Mouse (Mus musculus) ES-Bruce4 (cell line): ENCODE data around the gene Hormad1. TPM values are rescaled to one million over a fixed set of nuclear protein-coding genes. Genes with fewer than 3 reads are reported as not detected.
A peak's percentile ranks its signal among the peaks of the same experiment; 100 is the strongest.

ENCODE experiments used
- H3K27ac ChIP-seq: 2 replicates; pipeline ENCODE4 v1.5.1; 2012; ENCODE audit warnings: low read length, inconsistent platforms; ENCODE audit not compliant: insufficient read depth
- H3K27me3 ChIP-seq: 2 replicates; pipeline ENCODE4 v1.6.1; 2012; ENCODE audit warnings: mild to moderate bottlenecking, low read length, inconsistent platforms; ENCODE audit not compliant: control insufficient read depth, poor library complexity, insufficient read depth, severe bottlenecking
- H3K36me3 ChIP-seq: 2 replicates; pipeline ENCODE4 v1.6.1; 2012; ENCODE audit warnings: inconsistent platforms, mild to moderate bottlenecking, low read length, moderate library complexity; ENCODE audit not compliant: control insufficient read depth, poor library complexity, insufficient read depth, severe bottlenecking
- H3K4me1 ChIP-seq: one replicate; pipeline ENCODE4 v1.8.1; 2011; ENCODE audit warnings: low read length; ENCODE audit not compliant: control insufficient read depth, insufficient read depth
- H3K4me3 ChIP-seq: 2 replicates; pipeline ENCODE4 v1.5.1; 2011; ENCODE audit warnings: low read depth, mild to moderate bottlenecking, low read length
- H3K9ac ChIP-seq: 2 replicates; pipeline ENCODE4 v1.6.1; 2012; ENCODE audit warnings: low read depth, mild to moderate bottlenecking, inconsistent platforms; ENCODE audit not compliant: poor library complexity, severe bottlenecking
- H3K9me3 ChIP-seq: replicated peaks from 2 replicates; pipeline ENCODE4 v1.6.1; 2012; ENCODE audit warnings: mild to moderate bottlenecking, low read length, inconsistent platforms; ENCODE audit not compliant: control insufficient read depth, poor library complexity, insufficient read depth, severe bottlenecking
- CTCF ChIP-seq: IDR thresholded peaks from one replicate; pipeline ENCODE4 v1.8.1; 2011; ENCODE audit warnings: low read depth, low read length
- EP300 ChIP-seq: IDR thresholded peaks from 2 replicates; pipeline ENCODE4 v1.6.1; 2011; ENCODE audit warnings: low read depth, low read length; ENCODE audit not compliant: insufficient read depth
- POLR2A ChIP-seq: IDR thresholded peaks from one replicate; pipeline ENCODE4 v1.8.1; 2011; ENCODE audit warnings: low read length; ENCODE audit not compliant: insufficient read depth
- polyA plus RNA-seq: library from polyadenylated mRNA; stranded (reverse); fragments of >200 nt; gene quantifications from 2 replicates; pipeline ENCODE4 v1.2.4, GENCODE M21; 2011; ENCODE audit warnings: low read depth; ENCODE audit not compliant: missing spikeins, insufficient read depth, insufficient read length

The Hormad1 gene
- polyA plus RNA-seq, 1 experiment: 4.6 TPM

DNA sequence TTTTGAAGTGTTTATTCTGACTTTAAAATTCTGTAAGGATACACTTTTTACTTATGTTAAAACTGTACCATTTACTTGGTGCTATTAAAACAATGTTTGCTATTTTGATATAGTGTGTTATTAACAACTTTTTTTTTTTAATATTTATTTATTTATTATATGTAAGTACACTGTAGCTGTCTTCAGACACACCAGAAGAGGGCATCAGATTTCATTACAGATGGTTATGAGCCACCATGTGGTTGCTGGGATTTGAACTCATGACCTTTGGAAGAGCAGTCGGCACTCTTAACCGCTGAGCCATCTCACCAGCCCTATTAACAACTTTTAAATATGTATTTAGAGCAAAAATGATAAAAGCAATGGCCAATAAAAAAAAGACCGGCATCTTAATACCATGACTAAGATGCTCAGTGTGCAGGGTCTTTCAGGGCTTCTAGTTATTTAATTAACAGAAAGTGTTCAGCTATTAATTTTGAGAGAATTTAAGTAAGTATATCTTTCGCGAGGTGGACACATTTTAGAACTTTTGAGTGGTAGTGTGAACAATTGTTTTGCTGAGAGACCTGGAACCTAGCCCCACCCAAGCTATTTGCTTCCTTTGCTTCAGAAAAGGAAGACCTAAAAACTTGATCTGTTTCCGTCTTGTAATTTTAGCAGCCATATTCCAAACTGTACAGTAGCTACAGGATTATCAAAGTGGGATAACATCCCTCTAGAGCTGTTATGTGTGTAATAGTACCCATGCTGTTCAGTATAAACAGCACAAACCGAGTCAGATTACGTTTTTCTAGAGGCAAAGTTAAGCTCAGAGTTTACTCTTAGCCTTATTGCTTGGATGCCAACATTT lies 28.5 kb downstream of the Hormad1 start:
- no peak for TF ChIP-seq EP300
- no peak for TF ChIP-seq CTCF
- no peak for TF ChIP-seq POLR2A
- Histone ChIP-seq H3K4me1 (no peaks in the 10 kb centered on the region), H3K27me3 (no peaks in the 10 kb centered on the region), H3K36me3 (peaks cover 2% of the 10 kb centered on the region), H3K9ac (peak overlapping the region; percentile 76), H3K4me3 (peak overlapping the region; percentile 43), H3K9me3 (no peaks in the 10 kb centered on the region), H3K27ac (peak overlapping the region; percentile 48; the same call in 1 of the 2 replicates)

- Histone ChIP-seq H3K36me3 (peaks cover 2% of the 10 kb centered on the region), H3K27me3 (no peaks in the 10 kb centered on the region), H3K4me3 (peak within 1 kb of the TSS; percentile 98), H3K9me3 (no peaks in the 10 kb centered on the region), H3K4me1 (no peaks in the 10 kb centered on the region), H3K27ac (peak within 1 kb of the TSS; percentile 48; the same call in 1 of the 2 replicates), H3K9ac (peak within 1 kb of the TSS; percentile 76)
- no peak for TF ChIP-seq CTCF
- no peak for TF ChIP-seq POLR2A
- TF ChIP-seq EP300: no peak
These were observed 29.2 kb downstream of the Hormad1 start, which contains the start of gene Golph3l for GRCm38 (mm10) chr3:95588604-95589086. TSS of gene Golph3l (plus strand) at chr3:95588934.

- no peak for TF ChIP-seq CTCF
- no peak for TF ChIP-seq EP300
- no peak for TF ChIP-seq POLR2A
- no peak overlapping the region for H3K27ac ChIP-seq
- H3K9ac ChIP-seq: no peak overlapping the region
- H3K4me1 ChIP-seq: no peaks in the 10 kb centered on the region
- H3K27me3 ChIP-seq: no peaks in the 10 kb centered on the region
- H3K36me3 ChIP-seq: peaks cover 5% of the 10 kb centered on the region
- H3K4me3 ChIP-seq: no peak overlapping the region
- no peaks in the 10 kb centered on the region for H3K9me3 ChIP-seq
These were observed 39.3 kb downstream of the Hormad1 start for GRCm38 (mm10) chr3:95598734-95599133.

- no peaks in the 10 kb centered on the region for H3K9me3 ChIP-seq
- H3K4me3 ChIP-seq: no peak overlapping the region
- no peaks in the 10 kb centered on the region for H3K27me3 ChIP-seq
- H3K4me1 ChIP-seq: no peaks in the 10 kb centered on the region
- H3K27ac ChIP-seq: no peak overlapping the region
- no peak overlapping the region for H3K9ac ChIP-seq
- H3K36me3 ChIP-seq: no peaks in the 10 kb centered on the region; the same call in 1 of the 2 replicates
- TF ChIP-seq POLR2A (no peak), CTCF (no peak), EP300 (no peak)
These were observed 41.8 kb downstream of the Hormad1 start for GRCm38 (mm10) chr3:95601287-95601686.

DNA sequence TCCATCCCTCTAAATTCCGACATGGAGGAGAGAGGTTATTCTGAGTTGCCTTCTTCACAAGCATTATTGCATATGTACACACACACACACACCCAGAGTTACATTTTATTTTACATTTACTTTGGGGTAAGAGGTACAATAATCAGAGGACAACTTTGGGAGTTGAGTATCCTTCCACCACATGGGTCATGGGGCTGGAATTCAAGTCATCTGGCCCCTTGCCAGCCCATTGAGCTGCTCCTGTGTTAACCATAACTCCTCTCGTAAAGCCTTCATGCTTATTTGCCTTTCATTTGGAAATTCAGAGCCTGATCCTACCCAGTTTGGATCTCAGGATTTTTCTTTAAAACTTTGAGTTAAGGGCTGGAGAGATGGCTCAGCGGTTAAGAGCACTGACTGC lies 46.6 kb downstream of the Hormad1 start:
- Histone ChIP-seq H3K36me3 (peaks cover 9% of the 10 kb centered on the region), H3K4me3 (no peak overlapping the region)
- TF ChIP-seq CTCF (no peak), POLR2A (no peak), EP300 (no peak)

DNA sequence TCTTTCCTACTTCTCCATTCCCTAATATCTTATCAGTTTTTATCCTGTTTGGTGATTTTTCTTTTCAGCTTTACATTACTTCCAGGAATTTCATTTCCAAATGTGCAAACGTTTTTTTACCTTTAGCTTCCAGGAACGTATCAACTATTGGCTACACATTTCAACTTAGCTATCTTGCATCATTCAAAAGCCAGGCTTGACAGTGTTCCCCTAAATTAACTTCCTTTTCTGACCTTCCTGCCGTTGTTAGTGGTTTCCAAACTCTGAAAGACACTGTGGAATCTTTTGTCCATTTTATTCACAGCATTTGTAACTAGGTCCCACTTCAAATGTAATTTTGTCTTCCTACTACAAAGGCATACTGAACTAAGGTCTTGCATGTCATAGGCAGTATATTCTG lies 49.7 kb downstream of the Hormad1 start:
- H3K27ac ChIP-seq: no peak overlapping the region
- TF ChIP-seq CTCF (no peak), EP300 (no peak), POLR2A (no peak)

More for the DNA sequence above, 46.6 kb downstream of the Hormad1 start:
- H3K9me3 ChIP-seq: no peaks in the 10 kb centered on the region
- H3K27me3 ChIP-seq: no peaks in the 10 kb centered on the region
- H3K9ac ChIP-seq: no peak overlapping the region
- H3K4me1 ChIP-seq: no peaks in the 10 kb centered on the region
- no peak overlapping the region for H3K27ac ChIP-seq

More for the DNA sequence above, 49.7 kb downstream of the Hormad1 start:
- Histone ChIP-seq H3K4me3 (no peak overlapping the region), H3K9me3 (no peaks in the 10 kb centered on the region), H3K9ac (no peak overlapping the region), H3K27me3 (no peaks in the 10 kb centered on the region), H3K4me1 (no peaks in the 10 kb centered on the region), H3K36me3 (peaks cover 9% of the 10 kb centered on the region)
